Mouse (Mus musculus) midbrain, embryonic 11.5 days (tissue): Measurements from ENCODE around the gene Galnt10. TPM values are rescaled to one million over a fixed set of nuclear protein-coding genes. Genes with fewer than 3 reads are reported as not detected.

Source experiments
- ATAC-seq: fragments of 200-750 bp; cut with Nextera tagmentation; 2 replicates; pipeline ENCODE4 v1.8.0; 2017; ENCODE audit warnings: moderate TSS enrichment, moderate library complexity; ENCODE audit not compliant: low FRiP score
- DNase-seq: peaks from one replicate; pipeline ENCODE4 v3.0.0; 2015; ENCODE audit warnings: low spot score; ENCODE audit errors: missing footprints
- H3K27ac ChIP-seq: fragments of 300-500 bp; sonication (generic); 2 replicates; pipeline ENCODE4 v1.5.1; 2014; ENCODE audit warnings: low read depth, low read length
- H3K27me3 ChIP-seq: fragments of 300-500 bp; sonication (generic); 2 replicates; pipeline ENCODE4 v1.6.1; 2014; ENCODE audit warnings: mild to moderate bottlenecking, low read length, moderate library complexity, mixed read lengths; ENCODE audit not compliant: control insufficient read depth, insufficient read depth
- H3K36me3 ChIP-seq: fragments of 300-500 bp; sonication (generic); 2 replicates; pipeline ENCODE4 v1.6.1; 2014; ENCODE audit warnings: mild to moderate bottlenecking, low read length, moderate library complexity, mixed read lengths; ENCODE audit not compliant: control insufficient read depth, insufficient read depth
- H3K4me1 ChIP-seq: fragments of 300-500 bp; sonication (generic); 2 replicates; pipeline ENCODE4 v1.6.1; 2014; ENCODE audit warnings: low read length; ENCODE audit not compliant: control insufficient read depth, insufficient read depth
- H3K4me2 ChIP-seq: fragments of 300-500 bp; sonication (generic); 2 replicates; pipeline ENCODE4 v1.6.1; 2014; ENCODE audit warnings: mild to moderate bottlenecking, moderate library complexity
- H3K4me3 ChIP-seq: fragments of 300-500 bp; sonication (generic); 2 replicates; pipeline ENCODE4 v1.5.1; 2014; ENCODE audit warnings: low read depth, low read length
- H3K9ac ChIP-seq: fragments of 300-500 bp; sonication (generic); 2 replicates; pipeline ENCODE4 v1.6.1; 2014; ENCODE audit warnings: low read length
- H3K9me3 ChIP-seq: fragments of 300-500 bp; sonication (generic); 2 replicates; pipeline ENCODE4 v1.6.1; 2016; ENCODE audit warnings: low read length; ENCODE audit not compliant: control insufficient read depth
- WGBS: fragments of 180-500 bp; shearing (Covaris S2); extraction: QIAGEN DNeasy Blood & Tissue Kit; methylation state at CpG from one replicate; pipeline ENCODE4 v1.1.7; 2014; 5-methylcytosine and 5-hydroxymethylcytosine counted together
- polyA plus RNA-seq: library from polyadenylated mRNA; unstranded; fragments of >200 nt; fragmentation: Nextera tagmentation; extraction: Ambion mirVana; gene quantifications from 2 replicates; pipeline ENCODE4 v1.2.1, GENCODE M21; 2014

Galnt10 gene
- polyA plus RNA-seq, 1 experiment from 2014 or later = 13.9 TPM

GRCm38 (mm10) chr11:57614502-57614901, 30.7 kb upstream of the Galnt10 start:
- Histone ChIP-seq H3K27ac (no peak overlapping the region), H3K4me1 (no peaks in the 10 kb centered on the region), H3K4me3 (no peak overlapping the region), H3K27me3 (no peaks in the 10 kb centered on the region; the same call in 1 of the 2 replicates), H3K36me3 (no peaks in the 10 kb centered on the region), H3K9me3 (no peaks in the 10 kb centered on the region), H3K9ac (no peak overlapping the region), H3K4me2 (no peak overlapping the region)
- no peak for ATAC-seq
- 81% methylated on average over 9 of the region's 9 CpGs for WGBS
- no peak for DNase-seq

- WGBS = 80% methylated on average over 9 of the region's 9 CpGs
- H3K4me3 ChIP-seq = no peak overlapping the region
- no peak overlapping the region for H3K4me2 ChIP-seq
- no peaks in the 10 kb centered on the region for H3K36me3 ChIP-seq
- H3K9me3 ChIP-seq = no peaks in the 10 kb centered on the region
- no peak overlapping the region for H3K27ac ChIP-seq
- H3K4me1 ChIP-seq = no peaks in the 10 kb centered on the region
- ATAC-seq (no peak), DNase-seq (no peak)
- no peak overlapping the region for H3K9ac ChIP-seq
- H3K27me3 ChIP-seq = no peaks in the 10 kb centered on the region; the same call in 1 of the 2 replicates
Measured at GRCm38 (mm10) chr11:57615286-57615685, 30.0 kb upstream of the Galnt10 start.

- Histone ChIP-seq H3K4me3 (no peak overlapping the region), H3K9ac (no peak overlapping the region), H3K4me2 (no peak overlapping the region), H3K9me3 (no peaks in the 10 kb centered on the region), H3K27ac (no peak overlapping the region), H3K4me1 (no peaks in the 10 kb centered on the region; the same call in 1 of the 2 replicates), H3K27me3 (no peaks in the 10 kb centered on the region; the same call in 1 of the 2 replicates), H3K36me3 (no peaks in the 10 kb centered on the region)
- DNase-seq (no peak), ATAC-seq (no peak)
- 86% methylated on average over 13 of the region's 13 CpGs for WGBS
Measured at GRCm38 (mm10) chr11:57615871-57616270, 29.4 kb upstream of the Galnt10 start.

- no peak overlapping the region for H3K4me2 ChIP-seq
- H3K4me1 ChIP-seq = no peaks in the 10 kb centered on the region; the same call in 1 of the 2 replicates
- DNase-seq (peak; percentile 87), ATAC-seq (peak; percentile 19; the same call in 1 of the 2 replicates)
- no peaks in the 10 kb centered on the region; the same call in 1 of the 2 replicates for H3K27me3 ChIP-seq
- H3K27ac ChIP-seq = no peak overlapping the region
- WGBS = 44% methylated on average over 15 of the region's 15 CpGs
- no peaks in the 10 kb centered on the region for H3K9me3 ChIP-seq
- no peak overlapping the region for H3K4me3 ChIP-seq
- H3K9ac ChIP-seq = no peak overlapping the region
- no peaks in the 10 kb centered on the region for H3K36me3 ChIP-seq
Measured at GRCm38 (mm10) chr11:57617526-57618264, 27.5 kb upstream of the Galnt10 start.

- H3K4me3 ChIP-seq = no peak overlapping the region
- no peaks in the 10 kb centered on the region for H3K36me3 ChIP-seq
- no peaks in the 10 kb centered on the region for H3K9me3 ChIP-seq
- no peak overlapping the region for H3K9ac ChIP-seq
- no peaks in the 10 kb centered on the region for H3K27me3 ChIP-seq
- WGBS = 89% methylated on average over 3 of the region's 3 CpGs
- H3K4me1 ChIP-seq = no peaks in the 10 kb centered on the region; the same call in 1 of the 2 replicates
- no peak overlapping the region for H3K4me2 ChIP-seq
- no peak for ATAC-seq
- H3K27ac ChIP-seq = no peak overlapping the region
- no peak for DNase-seq
Measured at GRCm38 (mm10) chr11:57621472-57621871, 23.8 kb upstream of the Galnt10 start.

GRCm38 (mm10) chr11:57621876-57622275, 23.4 kb upstream of the Galnt10 start:
- Histone ChIP-seq H3K4me2 (no peak overlapping the region), H3K4me1 (no peaks in the 10 kb centered on the region; the same call in 1 of the 2 replicates)
- ATAC-seq = no peak

GRCm38 (mm10) chr11:57624490-57624893, 20.8 kb upstream of the Galnt10 start:
- ATAC-seq (no peak), DNase-seq (no peak)
- no peak overlapping the region for H3K27ac ChIP-seq
- no peaks in the 10 kb centered on the region for H3K9me3 ChIP-seq
- H3K4me3 ChIP-seq = no peak overlapping the region
- 61% methylated on average over 5 of the region's 5 CpGs for WGBS
- no peaks in the 10 kb centered on the region for H3K36me3 ChIP-seq
- no peaks in the 10 kb centered on the region; the same call in 1 of the 2 replicates for H3K4me1 ChIP-seq
- no peak overlapping the region for H3K4me2 ChIP-seq
- no peaks in the 10 kb centered on the region for H3K27me3 ChIP-seq
- no peak overlapping the region for H3K9ac ChIP-seq

More at GRCm38 (mm10) chr11:57621876-57622275, 23.4 kb upstream of the Galnt10 start:
- Histone ChIP-seq H3K36me3 (no peaks in the 10 kb centered on the region), H3K9ac (no peak overlapping the region), H3K4me3 (no peak overlapping the region), H3K9me3 (no peaks in the 10 kb centered on the region), H3K27ac (no peak overlapping the region), H3K27me3 (no peaks in the 10 kb centered on the region)
- DNase-seq = no peak

- DNase-seq (no peak), ATAC-seq (no peak)
Measured at GRCm38 (mm10) chr11:57625465-57625864, 19.8 kb upstream of the Galnt10 start.

GRCm38 (mm10) chr11:57627086-57627735, 18.0 kb upstream of the Galnt10 start:
- WGBS = 62% methylated on average over 9 of the region's 9 CpGs
- no peaks in the 10 kb centered on the region; the same call in 1 of the 2 replicates for H3K4me1 ChIP-seq
- no peak overlapping the region for H3K4me3 ChIP-seq
- no peak for DNase-seq
- H3K9me3 ChIP-seq = no peaks in the 10 kb centered on the region
- H3K27ac ChIP-seq = no peak overlapping the region
- no peak overlapping the region for H3K4me2 ChIP-seq
- no peaks in the 10 kb centered on the region for H3K27me3 ChIP-seq
- ATAC-seq = no peak
- no peaks in the 10 kb centered on the region for H3K36me3 ChIP-seq
- no peak overlapping the region for H3K9ac ChIP-seq

More at GRCm38 (mm10) chr11:57625465-57625864, 19.8 kb upstream of the Galnt10 start:
- Histone ChIP-seq H3K4me2 (no peak overlapping the region), H3K9ac (no peak overlapping the region), H3K4me1 (no peaks in the 10 kb centered on the region; the same call in 1 of the 2 replicates), H3K36me3 (no peaks in the 10 kb centered on the region), H3K4me3 (no peak overlapping the region), H3K9me3 (no peaks in the 10 kb centered on the region), H3K27me3 (no peaks in the 10 kb centered on the region), H3K27ac (no peak overlapping the region)
